9 mouse cellular contexts compared by ENCODE assay signal in the genomic region with DNA sequence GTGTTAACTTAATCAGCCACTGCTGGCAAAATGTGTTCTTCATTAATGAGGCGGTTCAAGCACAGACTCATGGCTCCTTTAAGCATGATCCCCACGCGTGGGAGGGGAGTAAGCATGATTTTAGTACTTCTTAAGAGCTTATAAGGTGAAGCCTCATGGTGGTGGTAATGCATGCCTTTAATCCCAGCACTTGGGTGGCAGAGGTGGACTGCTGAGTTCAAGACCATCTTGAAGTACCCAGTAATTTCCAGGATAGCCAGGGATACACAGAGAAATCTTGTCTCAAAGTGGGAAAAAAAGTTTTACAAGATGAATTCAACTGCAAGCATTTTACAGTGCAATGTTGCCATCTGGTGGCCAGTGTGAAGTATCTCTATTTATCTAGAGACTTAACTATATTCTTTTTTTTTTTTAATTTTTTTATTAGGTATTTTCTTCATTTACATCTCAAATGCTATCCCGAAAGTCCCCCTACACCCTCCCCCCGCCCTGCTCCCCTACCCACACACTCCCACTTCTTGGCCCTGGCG.
DNase-seq lines count a peak whose midpoint lies in the region; ATAC-seq lines count a peak whose summit lies in the region.
"Had no signal": no experiment of that assay in that cellular context is flagged by ENCODE, and none has a peak within 500 bp of the region (broad histone marks: within the 10 kb centered on the region; RNA-seq: fewer than 3 reads in every experiment).

No protein-coding gene starts in this region.

- DNase-seq in hindbrain, embryonic 11.5 days (ENCODE audit: low spot score), result peak; percentile 75
- peak; percentile 91 for DNase-seq in 3T3-L1 (ENCODE audit: low read depth, low spot score)
- DNase-seq in Muller cell, postnatal 12 days (ENCODE audit: inconsistent ontology term), result peak; percentile 44
- DNase-seq in limb, embryonic 10.5 days (ENCODE audit: low spot score), result peak; percentile 69
- DNase-seq in right cerebral cortex, adult 2 months (ENCODE audit: low spot score in 2 of 2), result peak; percentile 25 to 70
- no peak for DNase-seq in spleen, postnatal 4 days (ENCODE audit: low spot score in 2 of 2)

- no peak overlapping the region for H3K4me2 ChIP-seq in hindbrain, embryonic 11.5 days (replicated peaks; ENCODE audit: low read depth, low read length)
- no peak overlapping the region for H3K4me2 ChIP-seq in hindbrain, embryonic 12.5 days (replicated peaks)
- H3K4me2 ChIP-seq in forebrain, embryonic 12.5 days, result no peak overlapping the region
- H3K4me2 ChIP-seq: limb, embryonic 12.5 days had no signal

- no peaks in the 10 kb centered on the region for H3K9me3 ChIP-seq in hindbrain, embryonic 11.5 days (ENCODE audit: control insufficient read depth, low read length)
- no peaks in the 10 kb centered on the region for H3K9me3 ChIP-seq in hindbrain, embryonic 12.5 days (replicated peaks)
- H3K9me3 ChIP-seq in forebrain, embryonic 12.5 days, result no peaks in the 10 kb centered on the region
- H3K9me3 ChIP-seq in limb, embryonic 10.5 days (replicated peaks), result no peaks in the 10 kb centered on the region
- H3K9me3 ChIP-seq: limb, embryonic 12.5 days had no signal

- 46% methylated on average over 6 of the region's 6 CpGs for WGBS in hindbrain, embryonic 11.5 days
- WGBS in hindbrain, embryonic 12.5 days, result 42% methylated on average over 6 of the region's 6 CpGs
- 51% methylated on average over 6 of the region's 6 CpGs for WGBS in forebrain, embryonic 12.5 days
- 27% methylated on average over 6 of the region's 6 CpGs for WGBS in limb, embryonic 10.5 days

- ATAC-seq in hindbrain, embryonic 11.5 days (ENCODE audit: low FRiP score), result no peak
- no peak for ATAC-seq in hindbrain, embryonic 12.5 days (ENCODE audit: low FRiP score)
- peak; percentile 49 for ATAC-seq in forebrain, embryonic 12.5 days (ENCODE audit: low FRiP score)

- no peak overlapping the region for H3K27ac ChIP-seq in hindbrain, embryonic 11.5 days (ENCODE audit: low read depth, low read length)
- H3K27ac ChIP-seq in hindbrain, embryonic 12.5 days, result no peak overlapping the region
- no peak overlapping the region for H3K27ac ChIP-seq in forebrain, embryonic 12.5 days
- peak overlapping the region; percentile 36; the same call in 1 of the 2 replicates for H3K27ac ChIP-seq in limb, embryonic 10.5 days
- H3K27ac ChIP-seq: limb, embryonic 12.5 days had no signal

- no peaks in the 10 kb centered on the region for H3K36me3 ChIP-seq in hindbrain, embryonic 11.5 days (ENCODE audit: control insufficient read depth, insufficient read depth, low read length)
- H3K36me3 ChIP-seq in hindbrain, embryonic 12.5 days, result no peaks in the 10 kb centered on the region
- no peaks in the 10 kb centered on the region for H3K36me3 ChIP-seq in forebrain, embryonic 12.5 days (replicated peaks)
- no peaks in the 10 kb centered on the region for H3K36me3 ChIP-seq in limb, embryonic 10.5 days
- H3K36me3 ChIP-seq: limb, embryonic 12.5 days had no signal

- no peak overlapping the region for H3K9ac ChIP-seq in hindbrain, embryonic 11.5 days (ENCODE audit: low read depth, low read length)
- H3K9ac ChIP-seq in hindbrain, embryonic 12.5 days, result no peak overlapping the region
- H3K9ac ChIP-seq in forebrain, embryonic 12.5 days, result no peak overlapping the region
- H3K9ac ChIP-seq: limb, embryonic 12.5 days had no signal

- no peaks in the 10 kb centered on the region for H3K27me3 ChIP-seq in hindbrain, embryonic 11.5 days (ENCODE audit: control insufficient read depth, insufficient read depth, low read length)
- no peaks in the 10 kb centered on the region for H3K27me3 ChIP-seq in hindbrain, embryonic 12.5 days
- no peaks in the 10 kb centered on the region for H3K27me3 ChIP-seq in forebrain, embryonic 12.5 days
- no peaks in the 10 kb centered on the region for H3K27me3 ChIP-seq in limb, embryonic 10.5 days (ENCODE audit: low read depth, poor library complexity, severe bottlenecking)
- H3K27me3 ChIP-seq: limb, embryonic 12.5 days had no signal

- no peaks in the 10 kb centered on the region for H3K4me1 ChIP-seq in hindbrain, embryonic 11.5 days (replicated peaks; ENCODE audit: control insufficient read depth, insufficient read depth, low read length)
- no peaks in the 10 kb centered on the region for H3K4me1 ChIP-seq in hindbrain, embryonic 12.5 days
- H3K4me1 ChIP-seq in forebrain, embryonic 12.5 days, result no peaks in the 10 kb centered on the region
- peaks cover 29% of the 10 kb centered on the region for H3K4me1 ChIP-seq in limb, embryonic 10.5 days

- no peak overlapping the region for H3K4me3 ChIP-seq in hindbrain, embryonic 11.5 days (ENCODE audit: low read depth, low read length)
- H3K4me3 ChIP-seq in hindbrain, embryonic 12.5 days, result no peak overlapping the region
- no peak overlapping the region for H3K4me3 ChIP-seq in forebrain, embryonic 12.5 days (replicated peaks)
- H3K4me3 ChIP-seq in limb, embryonic 10.5 days, result no peak overlapping the region
- H3K4me3 ChIP-seq: limb, embryonic 12.5 days had no signal

Comparison
In these comparisons a context has a peak if more than half of its experiments do, and no peak if none do; other contexts are left out.
1. DNase-seq: peak in hindbrain, embryonic 11.5 days (single experiment), 3T3-L1 (single experiment), Muller cell, postnatal 12 days (single experiment), limb, embryonic 10.5 days (single experiment) and right cerebral cortex, adult 2 months (2 of 2); none in spleen, postnatal 4 days (0 of 2).